Mouse (Mus musculus) bone marrow macrophage, adult 2 months (primary cell): Measurements from ENCODE around the gene Ctnna3.

ENCODE experiments used
- CTCF ChIP-seq: IDR thresholded peaks from 2 replicates; pipeline ENCODE4 v1.5.1; 2012; ENCODE audit warnings: low read depth, mild to moderate bottlenecking, low read length, moderate library complexity
- POLR2A ChIP-seq: IDR thresholded peaks from 2 replicates; pipeline ENCODE4 v1.6.1; 2012; ENCODE audit warnings: mild to moderate bottlenecking, low read depth, low read length, borderline replicate concordance

DNA sequence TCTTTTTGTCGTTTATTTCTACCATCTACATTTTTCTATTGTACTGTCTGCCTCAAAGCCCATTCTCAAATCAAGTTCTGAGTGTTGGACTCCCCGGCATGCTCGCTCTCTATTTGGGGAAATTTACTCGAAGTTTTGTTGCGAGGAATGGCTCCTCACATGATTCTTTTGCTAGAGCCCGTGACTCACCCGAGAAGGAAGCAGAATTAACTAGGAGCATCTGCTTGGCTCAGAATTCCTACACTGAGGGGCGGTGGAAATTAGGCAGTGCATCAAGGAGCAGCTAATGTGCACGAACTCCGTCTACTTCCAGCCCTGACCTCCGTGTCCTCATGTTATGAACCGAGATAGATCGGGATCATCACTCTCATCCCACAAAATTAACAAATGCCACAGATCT lies 751.8 kb downstream of the Ctnna3 start:
- TF ChIP-seq POLR2A (no peak), CTCF (no peak)
